Mouse (Mus musculus) kidney, postnatal 4 days (tissue): ENCODE data around the gene Manbal.

Experiments used
- DNase-seq, 2 experiments: peaks; one replicate each; pipeline ENCODE4 v3.0.0; 2021; ENCODE audit warnings: mixed read lengths in 2 of 2

Manbal gene

GRCm38 (mm10) chr2:157441363-157441762, 74.0 kb downstream of the Manbal start:
- DNase-seq, result no peak
